Mouse (Mus musculus): ENCODE measurements at regions not wholly inside any gene's neighbourhood (a gene's known extent, or its start where the extent isn't known, plus 50 kb on each side); places are given as distances from the start of the nearest gene placed in this dataset.
A peak's percentile ranks its signal among the peaks of the same experiment; 100 is the strongest.

- H3K27ac ChIP-seq: no peak overlapping the region
- DNase-seq: no peak
- H3K4me3 ChIP-seq: no peak overlapping the region
- TF ChIP-seq CTCF (IDR thresholded peaks at IDR 0.05): peak; percentile 29
- intact Hi-C loops (cut with DNase I): no loop called here
These were observed 53.9 kb upstream of the Olfr266 start for GRCm38 (mm10) chr3:106879994-106880393.

GRCm38 (mm10) chr3:106903198-106903597, 77.1 kb upstream of the Olfr266 start:
- no peak overlapping the region for H3K4me3 ChIP-seq
- no peak for DNase-seq
- TF ChIP-seq CTCF (IDR thresholded peaks at IDR 0.05): peak; percentile 39
- intact Hi-C loops (cut with DNase I): no loop called here
- no peak overlapping the region for H3K27ac ChIP-seq

- intact Hi-C loops (cut with DNase I): no loop called here
- no peak for DNase-seq
- no peak for TF ChIP-seq CTCF (IDR thresholded peaks at IDR 0.05)
- Histone ChIP-seq H3K27ac (no peak overlapping the region), H3K4me3 (no peak overlapping the region)
These were observed 80.6 kb upstream of the Olfr266 start for GRCm38 (mm10) chr3:106906668-106907067.

- no peak for DNase-seq
- no peak for TF ChIP-seq CTCF (IDR thresholded peaks at IDR 0.05)
- Histone ChIP-seq H3K27ac (no peak overlapping the region), H3K4me3 (no peak overlapping the region)
- intact Hi-C loops (cut with DNase I): no loop called here
These were observed 99.9 kb upstream of the Kcna3 start for GRCm38 (mm10) chr3:106936067-106936466.

GRCm38 (mm10) chr3:106940095-106940494, 95.9 kb upstream of the Kcna3 start:
- intact Hi-C loops (cut with DNase I): no loop called here

GRCm38 (mm10) chr3:106955555-106956446, 80.2 kb upstream of the Kcna3 start:
- intact Hi-C loops (cut with DNase I): no loop called here
- Histone ChIP-seq H3K27ac (no peak overlapping the region), H3K4me3 (no peak overlapping the region)
- no peak for DNase-seq
- no peak for TF ChIP-seq CTCF (IDR thresholded peaks at IDR 0.05)

More at GRCm38 (mm10) chr3:106940095-106940494, 95.9 kb upstream of the Kcna3 start:
- H3K27ac ChIP-seq: no peak overlapping the region
- H3K4me3 ChIP-seq: no peak overlapping the region
- no peak for DNase-seq
- TF ChIP-seq CTCF (IDR thresholded peaks at IDR 0.05): peak; percentile 27

- no peak overlapping the region for H3K4me3 ChIP-seq
- no peak for TF ChIP-seq CTCF (IDR thresholded peaks at IDR 0.05)
- H3K27ac ChIP-seq: no peak overlapping the region
- no peak for DNase-seq
- intact Hi-C loops (cut with DNase I): no loop called here
These were observed 78.6 kb upstream of the Kcna3 start for GRCm38 (mm10) chr3:106957162-106957895.

- DNase-seq: no peak
These were observed 77.8 kb upstream of the Kcna3 start for GRCm38 (mm10) chr3:106958194-106958593.

GRCm38 (mm10) chr3:106960596-106960995, 75.4 kb upstream of the Kcna3 start:
- Histone ChIP-seq H3K27ac (no peak overlapping the region), H3K4me3 (no peak overlapping the region)
- no peak for DNase-seq
- intact Hi-C loops (cut with DNase I): no loop called here
- no peak for TF ChIP-seq CTCF (IDR thresholded peaks at IDR 0.05)

More at GRCm38 (mm10) chr3:106958194-106958593, 77.8 kb upstream of the Kcna3 start:
- intact Hi-C loops (cut with DNase I): no loop called here
- Histone ChIP-seq H3K4me3 (no peak overlapping the region), H3K27ac (no peak overlapping the region)
- TF ChIP-seq CTCF (IDR thresholded peaks at IDR 0.05): no peak

- TF ChIP-seq CTCF (IDR thresholded peaks at IDR 0.05): no peak
- intact Hi-C loops (cut with DNase I): no loop called here
- DNase-seq: no peak
- Histone ChIP-seq H3K27ac (no peak overlapping the region), H3K4me3 (no peak overlapping the region)
These were observed 73.5 kb upstream of the Kcna3 start for GRCm38 (mm10) chr3:106962466-106962865.

GRCm38 (mm10) chr3:106966198-106966597, 69.8 kb upstream of the Kcna3 start:
- no peak for TF ChIP-seq CTCF (IDR thresholded peaks at IDR 0.05)
- intact Hi-C loops (cut with DNase I): no loop called here
- DNase-seq: no peak
- Histone ChIP-seq H3K4me3 (no peak overlapping the region), H3K27ac (no peak overlapping the region)

GRCm38 (mm10) chr3:106967479-106967878, 68.5 kb upstream of the Kcna3 start:
- intact Hi-C loops (cut with DNase I): no loop called here
- no peak for DNase-seq
- no peak overlapping the region for H3K27ac ChIP-seq
- no peak for TF ChIP-seq CTCF (IDR thresholded peaks at IDR 0.05)
- no peak overlapping the region for H3K4me3 ChIP-seq

GRCm38 (mm10) chr3:106974114-106974789, 61.7 kb upstream of the Kcna3 start:
- no peak overlapping the region for H3K4me3 ChIP-seq
- TF ChIP-seq CTCF (IDR thresholded peaks at IDR 0.05): no peak
- intact Hi-C loops (cut with DNase I): no loop called here
- H3K27ac ChIP-seq: no peak overlapping the region
- no peak for DNase-seq

Data from gastrocnemius, adult 2 months (tissue).